Mouse (Mus musculus) liver, embryonic 13.5 days (tissue): Measurements from ENCODE around the gene Hyal2. TPM values are rescaled to one million over a fixed set of nuclear protein-coding genes. Genes with fewer than 3 reads are reported as not detected.

Source experiments
- ATAC-seq: fragments of 200-750 bp; cut with Nextera tagmentation; 2 replicates; pipeline ENCODE4 v1.8.0; 2017; ENCODE audit warnings: low read depth, mild to moderate bottlenecking, moderate number of reproducible peaks, moderate library complexity
- DNase-seq: peaks from one replicate; pipeline ENCODE4 v3.0.0; 2022
- H3K27ac ChIP-seq: fragments of 300-500 bp; sonication (generic); 2 replicates; pipeline ENCODE4 v1.5.1; 2015; ENCODE audit warnings: moderate library complexity, mild to moderate bottlenecking, inconsistent platforms
- H3K27me3 ChIP-seq: fragments of 300-500 bp; sonication (generic); 2 replicates; pipeline ENCODE4 v1.6.1; 2015; ENCODE audit warnings: mild to moderate bottlenecking, inconsistent platforms
- H3K36me3 ChIP-seq: fragments of 300-500 bp; sonication (generic); 2 replicates; pipeline ENCODE4 v1.6.1; 2015; ENCODE audit warnings: mild to moderate bottlenecking, inconsistent platforms
- H3K4me1 ChIP-seq: fragments of 300-500 bp; sonication (generic); replicated peaks from 2 replicates; pipeline ENCODE4 v1.6.1; 2015; ENCODE audit warnings: inconsistent platforms
- H3K4me2 ChIP-seq: fragments of 300-500 bp; sonication (generic); 2 replicates; pipeline ENCODE4 v1.6.1; 2015; ENCODE audit warnings: inconsistent platforms, mild to moderate bottlenecking, moderate library complexity
- H3K4me3 ChIP-seq: fragments of 300-500 bp; sonication (generic); replicated peaks from 2 replicates; pipeline ENCODE4 v1.5.1; 2015; ENCODE audit warnings: mild to moderate bottlenecking, inconsistent platforms
- H3K9ac ChIP-seq: fragments of 300-500 bp; sonication (generic); 2 replicates; pipeline ENCODE4 v1.6.1; 2015; ENCODE audit warnings: mild to moderate bottlenecking, inconsistent platforms
- H3K9me3 ChIP-seq: fragments of 300-500 bp; sonication (generic); replicated peaks from 2 replicates; pipeline ENCODE4 v1.6.1; 2016; ENCODE audit warnings: inconsistent platforms
- WGBS: fragments of 180-500 bp; shearing (Covaris S2); methylation state at CpG from one replicate; pipeline ENCODE4 v1.1.7; 2015; ENCODE audit not compliant: insufficient replicate concordance; 5-methylcytosine and 5-hydroxymethylcytosine counted together
- polyA plus RNA-seq: library from polyadenylated mRNA; unstranded; fragments of >200 nt; fragmentation: Nextera tagmentation; extraction: Ambion mirVana; gene quantifications from 2 replicates; pipeline ENCODE4 v1.2.1, GENCODE M21; 2015

Gene Hyal2
- 43.8 and 44.7 TPM in 2 replicates for polyA plus RNA-seq

GRCm38 (mm10) chr9:107567702-107568319 lies at the start of gene Hyal2:
TSS of gene Hyal2 (plus strand) at chr9:107567945.
- peak within 1 kb of the TSS; percentile 94 for H3K27ac ChIP-seq
- peak within 1 kb of the TSS; percentile 86 for H3K4me3 ChIP-seq
- 37% methylated on average over 18 of the region's 18 CpGs for WGBS
- peak within 1 kb of the TSS; percentile 92 for H3K9ac ChIP-seq
- H3K27me3 ChIP-seq = no peaks in the 10 kb centered on the region
- no peaks in the 10 kb centered on the region for H3K9me3 ChIP-seq
- no peak for ATAC-seq
- DNase-seq = no peak
- H3K4me1 ChIP-seq = peaks cover 85% of the 10 kb centered on the region
- peak within 1 kb of the TSS; percentile 92 for H3K4me2 ChIP-seq
- H3K36me3 ChIP-seq = peaks cover 40% of the 10 kb centered on the region

GRCm38 (mm10) chr9:107520331-107520730 lies 47.4 kb upstream of the Hyal2 start:
- ATAC-seq = no peak

GRCm38 (mm10) chr9:107521190-107521589 lies 46.6 kb upstream of the Hyal2 start:
- WGBS = 48% methylated on average over 5 of the region's 5 CpGs
- Histone ChIP-seq H3K4me2 (no peak overlapping the region; the same call in 1 of the 2 replicates), H3K4me1 (peaks cover 20% of the 10 kb centered on the region), H3K4me3 (no peak overlapping the region), H3K27ac (no peak overlapping the region), H3K27me3 (peaks cover 46% of the 10 kb centered on the region), H3K36me3 (no peaks in the 10 kb centered on the region), H3K9ac (no peak overlapping the region), H3K9me3 (no peaks in the 10 kb centered on the region)
- DNase-seq (no peak), ATAC-seq (no peak)

More at GRCm38 (mm10) chr9:107520331-107520730, 47.4 kb upstream of the Hyal2 start:
- 64% methylated on average over 6 of the region's 6 CpGs for WGBS
- H3K4me1 ChIP-seq = peaks cover 18% of the 10 kb centered on the region
- no peak for DNase-seq
- H3K4me2 ChIP-seq = no peak overlapping the region
- H3K27ac ChIP-seq = no peak overlapping the region
- H3K9ac ChIP-seq = no peak overlapping the region
- no peaks in the 10 kb centered on the region for H3K36me3 ChIP-seq
- no peaks in the 10 kb centered on the region for H3K9me3 ChIP-seq
- H3K27me3 ChIP-seq = peaks cover 38% of the 10 kb centered on the region
- H3K4me3 ChIP-seq = no peak overlapping the region

GRCm38 (mm10) chr9:107521711-107522399 lies 45.9 kb upstream of the Hyal2 start:
- H3K9me3 ChIP-seq = no peaks in the 10 kb centered on the region
- peaks cover 48% of the 10 kb centered on the region for H3K27me3 ChIP-seq
- 19% methylated on average over 25 of the region's 25 CpGs for WGBS
- H3K4me1 ChIP-seq = peaks cover 26% of the 10 kb centered on the region
- ATAC-seq (no peak), DNase-seq (no peak)
- H3K4me2 ChIP-seq = peak overlapping the region; percentile 46
- H3K4me3 ChIP-seq = no peak overlapping the region
- H3K27ac ChIP-seq = no peak overlapping the region
- no peaks in the 10 kb centered on the region for H3K36me3 ChIP-seq
- H3K9ac ChIP-seq = no peak overlapping the region

GRCm38 (mm10) chr9:107522400-107522711 lies 45.4 kb upstream of the Hyal2 start:
- Histone ChIP-seq H3K9me3 (no peaks in the 10 kb centered on the region), H3K4me1 (peaks cover 31% of the 10 kb centered on the region), H3K27me3 (peaks cover 52% of the 10 kb centered on the region), H3K4me2 (peak overlapping the region; percentile 46), H3K9ac (no peak overlapping the region), H3K4me3 (no peak overlapping the region), H3K27ac (no peak overlapping the region), H3K36me3 (no peaks in the 10 kb centered on the region)
- 36% methylated on average over 2 of the region's 2 CpGs for WGBS
- ATAC-seq = no peak
- no peak for DNase-seq

GRCm38 (mm10) chr9:107526198-107527026 lies 41.3 kb upstream of the Hyal2 start:
- no peak overlapping the region for H3K9ac ChIP-seq
- DNase-seq = peak; percentile 81
- H3K36me3 ChIP-seq = no peaks in the 10 kb centered on the region
- H3K9me3 ChIP-seq = no peaks in the 10 kb centered on the region
- H3K4me2 ChIP-seq = peak overlapping the region; percentile 63
- WGBS = 6% methylated on average over 44 of the region's 44 CpGs
- peaks cover 29% of the 10 kb centered on the region for H3K4me1 ChIP-seq
- H3K4me3 ChIP-seq = peak overlapping the region; percentile 42
- H3K27me3 ChIP-seq = peaks cover 62% of the 10 kb centered on the region
- H3K27ac ChIP-seq = no peak overlapping the region
- peak; percentile 61 for ATAC-seq

- Histone ChIP-seq H3K4me2 (peak within 1 kb of the TSS; percentile 96), H3K9me3 (no peaks in the 10 kb centered on the region), H3K27ac (peak within 1 kb of the TSS; percentile 83), H3K9ac (peak within 1 kb of the TSS; percentile 89), H3K4me3 (peak within 1 kb of the TSS; percentile 71), H3K27me3 (0 out of 2 replicates have a peak, but pooled peaks cover 2% of the 10 kb centered on the region), H3K36me3 (peaks cover 25% of the 10 kb centered on the region), H3K4me1 (peaks cover 42% of the 10 kb centered on the region)
- DNase-seq = peak; percentile 86
- ATAC-seq = peak; percentile 96
- under 1% methylated on average over 48 of the region's 48 CpGs for WGBS
Measured at GRCm38 (mm10) chr9:107533791-107534407, 33.8 kb upstream of the Hyal2 start, which contains the start of gene Tmem115. TSS of gene Tmem115 (plus strand) at chr9:107533945.

- peak; percentile 30 for ATAC-seq
- under 1% methylated on average over 40 of the region's 40 CpGs for WGBS
- Histone ChIP-seq H3K4me1 (peaks cover 46% of the 10 kb centered on the region), H3K9ac (peak overlapping the region; percentile 89), H3K27me3 (0 out of 2 replicates have a peak, but pooled peaks cover 2% of the 10 kb centered on the region), H3K27ac (peak overlapping the region; percentile 83), H3K9me3 (no peaks in the 10 kb centered on the region), H3K36me3 (peaks cover 32% of the 10 kb centered on the region), H3K4me2 (peak overlapping the region; percentile 96), H3K4me3 (peak overlapping the region; percentile 71)
- DNase-seq = peak; percentile 26
Measured at GRCm38 (mm10) chr9:107534408-107535202, 33.1 kb upstream of the Hyal2 start.

GRCm38 (mm10) chr9:107538231-107538630 lies 29.5 kb upstream of the Hyal2 start:
- no peak overlapping the region for H3K9ac ChIP-seq
- H3K4me3 ChIP-seq = no peak overlapping the region
- ATAC-seq = no peak
- H3K4me1 ChIP-seq = peaks cover 64% of the 10 kb centered on the region
- peaks cover 42% of the 10 kb centered on the region for H3K36me3 ChIP-seq
- DNase-seq = no peak
- H3K4me2 ChIP-seq = no peak overlapping the region
- 84% methylated on average over 7 of the region's 7 CpGs for WGBS
- no peak overlapping the region for H3K27ac ChIP-seq
- H3K27me3 ChIP-seq = no peaks in the 10 kb centered on the region
- no peaks in the 10 kb centered on the region for H3K9me3 ChIP-seq

GRCm38 (mm10) chr9:107538711-107539110 lies 29.0 kb upstream of the Hyal2 start:
- WGBS = 83% methylated on average over 3 of the region's 3 CpGs
- no peak overlapping the region for H3K9ac ChIP-seq
- H3K4me3 ChIP-seq = no peak overlapping the region
- ATAC-seq = no peak
- H3K36me3 ChIP-seq = peaks cover 46% of the 10 kb centered on the region
- no peak for DNase-seq
- no peak overlapping the region for H3K27ac ChIP-seq
- H3K4me1 ChIP-seq = peaks cover 63% of the 10 kb centered on the region
- H3K9me3 ChIP-seq = no peaks in the 10 kb centered on the region
- no peaks in the 10 kb centered on the region for H3K27me3 ChIP-seq
- H3K4me2 ChIP-seq = no peak overlapping the region
